Mouse (Mus musculus) limb, embryonic 14.5 days (tissue): ENCODE data around the gene Snrpb2. TPM values are rescaled to one million over a fixed set of nuclear protein-coding genes. Genes with fewer than 3 reads are reported as not detected.

Experiments used
- ATAC-seq: fragments of 200-750 bp; cut with Nextera tagmentation; 2 replicates; pipeline ENCODE4 v1.8.0; 2017; ENCODE audit warnings: low read depth, moderate number of reproducible peaks, moderate TSS enrichment; ENCODE audit not compliant: low FRiP score
- DNase-seq: peaks from one replicate; pipeline ENCODE4 v3.0.0-alpha.2; 2015; ENCODE audit warnings: low spot score
- H3K27ac ChIP-seq: fragments of 300-500 bp; sonication (generic); replicated peaks from 2 replicates; pipeline ENCODE4 v1.5.1; 2014; ENCODE audit warnings: low read depth, mild to moderate bottlenecking, low read length, moderate library complexity, mixed read lengths
- H3K27me3 ChIP-seq: fragments of 300-500 bp; sonication (generic); 2 replicates; pipeline ENCODE4 v1.6.1; 2014; ENCODE audit warnings: low read length, mixed read lengths; ENCODE audit not compliant: control insufficient read depth, insufficient read depth
- H3K36me3 ChIP-seq: fragments of 300-500 bp; sonication (generic); 2 replicates; pipeline ENCODE4 v1.6.1; 2014; ENCODE audit warnings: mild to moderate bottlenecking, low read length, moderate library complexity, mixed read lengths; ENCODE audit not compliant: control insufficient read depth, insufficient read depth
- H3K4me1 ChIP-seq: fragments of 300-500 bp; sonication (generic); 2 replicates; pipeline ENCODE4 v1.6.1; 2014; ENCODE audit warnings: antibody characterized with exemption, low read length, mixed read lengths; ENCODE audit not compliant: control insufficient read depth, insufficient read depth
- H3K4me2 ChIP-seq: fragments of 300-500 bp; sonication (generic); replicated peaks from 2 replicates; pipeline ENCODE4 v1.6.1; 2014; ENCODE audit warnings: low read depth, mild to moderate bottlenecking, low read length, moderate library complexity; ENCODE audit not compliant: severe bottlenecking
- H3K4me3 ChIP-seq: fragments of 300-500 bp; sonication (generic); replicated peaks from 2 replicates; pipeline ENCODE4 v1.5.1; 2014; ENCODE audit warnings: low read length
- H3K9ac ChIP-seq: fragments of 300-500 bp; sonication (generic); 2 replicates; pipeline ENCODE4 v1.6.1; 2014; ENCODE audit warnings: mild to moderate bottlenecking, low read depth, low read length, moderate library complexity; ENCODE audit not compliant: severe bottlenecking
- H3K9me3 ChIP-seq: fragments of 300-500 bp; sonication (generic); 2 replicates; pipeline ENCODE4 v1.6.1; 2016; ENCODE audit warnings: low read length; ENCODE audit not compliant: control insufficient read depth
- POLR2A ChIP-seq: fragments of 200-500 bp; IDR thresholded peaks from 2 replicates; pipeline ENCODE4 v1.8.0; 2012; ENCODE audit warnings: inconsistent platforms, mild to moderate bottlenecking, moderate library complexity, borderline replicate concordance; ENCODE audit not compliant: insufficient read depth, insufficient read length; ENCODE audit errors: extremely low read depth
- WGBS: fragments of 180-500 bp; shearing (Covaris S2); extraction: QIAGEN DNeasy Blood & Tissue Kit; methylation state at CpG from one replicate; pipeline ENCODE4 v1.1.7; 2014; 5-methylcytosine and 5-hydroxymethylcytosine counted together
- polyA plus RNA-seq, 2 experiments: library from polyadenylated mRNA; depleted of rRNA in 1 of 2; stranded (reverse) in 1 of 2; unstranded in 1 of 2; fragments of >200 nt; fragmentation: Nextera tagmentation in 1 of 2; extraction: Ambion mirVana in 1 of 2; gene quantifications; 2 replicates each; pipeline versions ENCODE4 v1.2.1 to v1.2.3; 2012 to 2014

The Snrpb2 gene
- polyA plus RNA-seq, 2 experiments = 51.7 to 85.0 TPM

- WGBS = 83% methylated on average over 7 of the region's 7 CpGs
- Histone ChIP-seq H3K4me2 (no peak overlapping the region), H3K9me3 (no peaks in the 10 kb centered on the region), H3K27ac (no peak overlapping the region), H3K36me3 (no peaks in the 10 kb centered on the region), H3K4me3 (no peak overlapping the region), H3K4me1 (no peaks in the 10 kb centered on the region), H3K9ac (no peak overlapping the region), H3K27me3 (no peaks in the 10 kb centered on the region)
- TF ChIP-seq POLR2A = no peak
- DNase-seq (no peak), ATAC-seq (no peak)
These were observed 55.4 kb downstream of the Snrpb2 start for GRCm38 (mm10) chr2:143118221-143118620.

Other genes with a start within 250 kb of the Snrpb2 start
- gene Kif16b, start 161.5 kb upstream of the Snrpb2 start, polyA plus RNA-seq (2012; rRNA removed) = 7.9 and 9.4 TPM in 2 replicates
- 10.6 and 11.9 TPM in 2 replicates for gene Kif16b, start 161.5 kb upstream of the Snrpb2 start, polyA plus RNA-seq (2014; fragmentation: Nextera tagmentation; extraction: Ambion mirVana)
- 5.6 and 5.8 TPM in 2 replicates for gene Otor, start 15.4 kb downstream of the Snrpb2 start, polyA plus RNA-seq (2012; rRNA removed)
- gene Otor, start 15.4 kb downstream of the Snrpb2 start, polyA plus RNA-seq (2014; fragmentation: Nextera tagmentation; extraction: Ambion mirVana) = 7.7 and 10.5 TPM in 2 replicates